Mouse (Mus musculus): ENCODE measurements at regions not wholly inside any gene's neighbourhood (a gene's known extent, or its start where the extent isn't known, plus 50 kb on each side); places are given as distances from the start of the nearest gene placed in this dataset.

DNA sequence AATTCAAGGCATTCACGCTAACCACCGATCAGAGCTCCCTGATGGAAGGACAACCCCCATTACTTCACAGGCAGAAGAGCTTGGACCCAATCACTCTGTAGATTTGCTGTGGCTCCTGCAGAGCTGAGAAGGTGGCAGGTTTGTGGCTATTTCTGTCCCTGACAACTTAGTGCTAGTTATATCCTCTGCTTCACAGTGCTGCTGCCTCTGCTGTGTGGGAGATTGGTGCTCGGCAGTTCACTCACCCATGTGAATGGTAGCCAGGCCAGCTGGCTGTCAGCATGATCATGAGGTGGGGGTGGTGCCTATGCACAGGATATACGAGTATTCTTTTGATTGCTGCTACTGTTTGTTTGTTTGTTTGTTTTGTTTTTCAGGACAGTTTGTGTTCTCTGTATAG, 113.9 kb downstream of the Gm10131 start:
- DNase-seq (ENCODE audit: low read depth, low spot score): no peak

DNA sequence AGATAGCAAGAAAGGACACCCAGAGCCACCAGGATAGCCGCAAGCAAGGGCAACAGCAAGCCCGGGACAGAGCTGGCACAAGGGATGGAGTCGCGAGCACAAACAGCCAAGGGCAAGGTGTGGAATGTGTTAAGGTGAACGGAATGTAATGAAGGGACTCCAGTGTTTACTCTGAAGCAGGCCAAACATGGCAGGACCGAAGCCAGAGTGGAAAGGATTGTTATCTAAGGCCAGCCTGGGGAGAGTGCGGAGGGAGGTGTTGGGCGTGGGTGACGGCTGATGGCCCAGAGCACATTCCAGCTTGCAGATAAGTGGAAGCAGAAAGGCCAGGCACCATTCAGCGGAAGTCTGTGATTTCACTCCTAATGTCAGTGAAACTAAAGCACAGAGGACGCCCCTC, 118.6 kb downstream of the Gm10131 start:
- no peak for DNase-seq (ENCODE audit: low read depth, low spot score)

GRCm38 (mm10) chr8:33991917-33992875, 119.3 kb downstream of the Gm10131 start:
- no peak for DNase-seq (ENCODE audit: low read depth, low spot score)

- no peak for DNase-seq (ENCODE audit: low read depth, low spot score)
Observed at GRCm38 (mm10) chr8:33991165-33991916, 120.2 kb downstream of the Gm10131 start.

GRCm38 (mm10) chr8:33990039-33990438, 121.5 kb downstream of the Gm10131 start:
- no peak for DNase-seq (ENCODE audit: low read depth, low spot score)

- no peak for DNase-seq (ENCODE audit: low read depth, low spot score)
Observed at GRCm38 (mm10) chr8:33987755-33988104, 123.8 kb downstream of the Gm10131 start.

- no peak for DNase-seq (ENCODE audit: low read depth, low spot score)
Observed at GRCm38 (mm10) chr8:33987091-33987754, 124.3 kb downstream of the Gm10131 start.

DNA sequence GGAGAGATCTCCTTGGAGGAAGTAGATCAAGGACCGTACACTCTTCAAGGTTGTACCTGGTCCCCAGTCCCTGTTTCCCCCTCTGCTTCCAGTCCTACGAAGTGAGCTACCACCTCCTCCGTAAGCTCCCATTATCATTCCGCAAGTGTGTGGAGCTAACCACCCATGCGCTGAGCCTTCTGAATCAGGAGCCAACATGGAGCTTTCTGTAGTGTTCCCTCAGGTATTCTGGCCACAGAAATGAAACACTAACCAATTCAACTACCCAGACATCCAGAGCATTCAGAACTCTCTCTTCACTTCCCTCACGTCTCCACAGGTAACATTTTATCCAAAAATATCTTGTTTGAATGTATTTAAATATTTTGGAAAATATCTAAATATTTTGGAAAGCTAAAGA, 124.9 kb downstream of the Gm10131 start:
- no peak for DNase-seq (ENCODE audit: low read depth, low spot score)

GRCm38 (mm10) chr8:33985430-33985977, 126.0 kb downstream of the Gm10131 start:
- no peak for DNase-seq (ENCODE audit: low read depth, low spot score)

DNA sequence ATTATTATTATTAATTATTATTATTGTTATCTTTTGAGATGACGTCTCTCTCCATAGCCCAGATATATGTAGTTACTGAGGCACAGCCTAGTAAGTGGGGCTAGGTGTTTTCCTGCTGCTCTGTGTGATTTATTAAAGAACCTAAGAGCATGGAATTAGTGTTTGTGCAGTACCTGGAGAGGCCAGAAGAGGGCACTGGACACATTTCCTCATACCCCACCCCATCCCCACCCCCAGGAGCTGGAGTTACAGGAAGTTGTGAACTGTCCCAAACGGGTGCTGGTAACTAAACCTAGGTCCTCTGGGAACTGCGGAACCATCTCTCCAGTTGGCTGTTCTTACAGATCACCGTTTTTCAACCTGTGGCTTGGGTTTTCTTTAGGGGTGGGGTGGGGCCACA, 129.9 kb downstream of the Gm10131 start:
- DNase-seq (ENCODE audit: low read depth, low spot score): peak; percentile 51

- no peak for DNase-seq (ENCODE audit: low read depth, low spot score)
Observed at GRCm38 (mm10) chr8:33980999-33981398, 130.5 kb downstream of the Gm10131 start.
